Mouse (Mus musculus) embryonic facial prominence, embryonic 13.5 days (tissue): ENCODE results near the gene Cd300c2. TPM values are rescaled to one million over a fixed set of nuclear protein-coding genes. Genes with fewer than 3 reads are reported as not detected.

Experiments
- ATAC-seq: fragments of 200-750 bp; cut with Nextera tagmentation; 2 replicates; pipeline ENCODE4 v1.8.0; 2017; ENCODE audit warnings: low read depth; ENCODE audit not compliant: insufficient number of reproducible peaks, insufficient read depth, low FRiP score, low TSS enrichment
- H3K27ac ChIP-seq: fragments of 300-500 bp; sonication (generic); 2 replicates; pipeline ENCODE4 v1.5.1; 2015; ENCODE audit warnings: moderate library complexity, mild to moderate bottlenecking, inconsistent platforms
- H3K27me3 ChIP-seq: fragments of 300-500 bp; sonication (generic); 2 replicates; pipeline ENCODE4 v1.6.1; 2015; ENCODE audit warnings: mild to moderate bottlenecking, inconsistent platforms
- H3K36me3 ChIP-seq: fragments of 300-500 bp; sonication (generic); 2 replicates; pipeline ENCODE4 v1.6.1; 2015; ENCODE audit warnings: mild to moderate bottlenecking, inconsistent platforms
- H3K4me1 ChIP-seq: fragments of 300-500 bp; sonication (generic); 2 replicates; pipeline ENCODE4 v1.6.1; 2015; ENCODE audit warnings: inconsistent platforms
- H3K4me2 ChIP-seq: fragments of 300-500 bp; sonication (generic); 2 replicates; pipeline ENCODE4 v1.6.1; 2015; ENCODE audit warnings: moderate library complexity, mild to moderate bottlenecking, inconsistent platforms
- H3K4me3 ChIP-seq: fragments of 300-500 bp; sonication (generic); 2 replicates; pipeline ENCODE4 v1.5.1; 2015; ENCODE audit warnings: mild to moderate bottlenecking, inconsistent platforms
- H3K9ac ChIP-seq: fragments of 300-500 bp; sonication (generic); 2 replicates; pipeline ENCODE4 v1.6.1; 2015; ENCODE audit warnings: mild to moderate bottlenecking, inconsistent platforms
- H3K9me3 ChIP-seq: fragments of 300-500 bp; sonication (generic); 2 replicates; pipeline ENCODE4 v1.6.1; 2016; ENCODE audit warnings: inconsistent platforms
- WGBS: fragments of 180-500 bp; shearing (Covaris S2); methylation state at CpG from one replicate; pipeline ENCODE4 v1.1.7; 2015; ENCODE audit warnings: mixed read lengths; 5-methylcytosine and 5-hydroxymethylcytosine counted together
- polyA plus RNA-seq: library from polyadenylated mRNA; unstranded; fragments of >200 nt; fragmentation: Nextera tagmentation; extraction: Ambion mirVana; gene quantifications from 2 replicates; pipeline ENCODE4 v1.2.1, GENCODE M21; 2015

Cd300c2 gene
- polyA plus RNA-seq, 1 experiment from 2014 or later, result 1.4 TPM

GRCm38 (mm10) chr11:114965182-114965828 lies 36.4 kb downstream of the Cd300c2 start:
- no peak overlapping the region for H3K4me2 ChIP-seq
- no peaks in the 10 kb centered on the region for H3K4me1 ChIP-seq
- 53% methylated on average over 3 of the region's 3 CpGs for WGBS
- no peaks in the 10 kb centered on the region for H3K27me3 ChIP-seq
- H3K4me3 ChIP-seq, result no peak overlapping the region
- H3K27ac ChIP-seq, result no peak overlapping the region
- no peak overlapping the region for H3K9ac ChIP-seq
- H3K9me3 ChIP-seq, result no peaks in the 10 kb centered on the region
- ATAC-seq, result no peak
- no peaks in the 10 kb centered on the region for H3K36me3 ChIP-seq

DNA sequence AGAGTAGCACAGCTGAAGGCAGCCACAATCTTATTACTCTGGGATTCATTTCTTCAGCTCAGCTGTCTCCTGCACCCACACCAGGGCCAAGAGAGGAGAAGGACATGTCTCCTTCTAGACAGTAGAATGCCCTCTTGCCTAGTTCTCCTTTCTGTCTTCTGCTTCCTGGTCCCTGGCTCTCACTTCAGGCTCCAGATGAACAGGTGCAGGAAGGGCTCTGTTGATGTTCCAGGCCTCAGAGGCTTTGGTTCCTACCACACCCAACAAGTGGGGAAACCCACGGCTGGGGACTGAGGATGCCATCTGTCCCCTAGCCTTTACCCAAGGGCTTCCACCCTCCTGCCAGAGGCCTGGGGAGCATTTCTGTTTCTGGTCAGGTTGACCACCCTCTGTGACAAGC lies 41.3 kb downstream of the Cd300c2 start:
- 64% methylated on average over 1 of the region's 1 CpGs for WGBS
- Histone ChIP-seq H3K27me3 (no peaks in the 10 kb centered on the region), H3K9ac (no peak overlapping the region), H3K4me2 (no peak overlapping the region), H3K27ac (no peak overlapping the region), H3K4me1 (no peaks in the 10 kb centered on the region), H3K4me3 (no peak overlapping the region), H3K9me3 (no peaks in the 10 kb centered on the region), H3K36me3 (no peaks in the 10 kb centered on the region)
- ATAC-seq, result no peak

Other genes with a start within 250 kb of the Cd300c2 start
- 0.69 and 2.2 TPM in 2 replicates for gene Kif19a, start 236.5 kb downstream of the Cd300c2 start, polyA plus RNA-seq
- 1.1 and 1.6 TPM in 2 replicates for gene Btbd17, start 205.9 kb downstream of the Cd300c2 start, polyA plus RNA-seq
- not detected in 2 replicates for gene Gpr142, start 203.0 kb downstream of the Cd300c2 start, polyA plus RNA-seq
- 44.4 and 44.8 TPM in 2 replicates for gene Gprc5c, start 150.7 kb downstream of the Cd300c2 start, polyA plus RNA-seq
- gene Cd300a, start 111.8 kb downstream of the Cd300c2 start, polyA plus RNA-seq, result 1.0 and 2.3 TPM in 2 replicates
- 0.15 and 0.32 TPM in 2 replicates for gene Cd300lb, start 67.5 kb downstream of the Cd300c2 start, polyA plus RNA-seq
- not detected in 2 replicates for gene Cd300c, start 32.7 kb downstream of the Cd300c2 start, polyA plus RNA-seq
- 0.07 TPM in 1 of 2 replicates, not detected in the other for gene Cd300ld, start 12.0 kb downstream of the Cd300c2 start, polyA plus RNA-seq
- gene Cd300ld2, start 14.3 kb upstream of the Cd300c2 start, polyA plus RNA-seq, result not detected in 2 replicates
- gene Cd300ld4, start 25.1 kb upstream of the Cd300c2 start, polyA plus RNA-seq, result not detected in 2 replicates
- not detected in 2 replicates for gene Cd300ld5, start 35.9 kb upstream of the Cd300c2 start, polyA plus RNA-seq
- gene Cd300ld3, start 46.5 kb upstream of the Cd300c2 start, polyA plus RNA-seq, result not detected in 2 replicates
- gene Cd300e, start 60.3 kb upstream of the Cd300c2 start, polyA plus RNA-seq, result not detected in 2 replicates
- gene Rab37, start 89.6 kb upstream of the Cd300c2 start, polyA plus RNA-seq, result 0.89 and 0.98 TPM in 2 replicates
- gene Cd300lf, start 132.1 kb upstream of the Cd300c2 start, polyA plus RNA-seq, result 0.38 and 0.56 TPM in 2 replicates
- 28.3 and 36.0 TPM in 2 replicates for gene Slc9a3r1, start 161.5 kb upstream of the Cd300c2 start, polyA plus RNA-seq
- 11.9 and 13.9 TPM in 2 replicates for gene Tmem104, start 185.6 kb upstream of the Cd300c2 start, polyA plus RNA-seq
- gene Nat9, start 186.0 kb upstream of the Cd300c2 start, polyA plus RNA-seq, result 21.2 and 23.9 TPM in 2 replicates